ENCODE assay signal across 8 mouse cellular contexts in genomic region chr11:69340161-69341131, GRCm38 (mm10). TPM values are rescaled to one million over a fixed set of nuclear protein-coding genes. Genes with fewer than 3 reads are reported as not detected.
DNase-seq lines count a peak whose midpoint lies in the region; ATAC-seq and TF ChIP-seq lines count a peak whose summit lies in the region.

Gene Rnf227, plus strand, starts transcription at chr11:69340461.

- peak within 1 kb of the TSS; percentile 94 for H3K27ac ChIP-seq in forebrain, postnatal 0 days (ENCODE audit: low read depth, low read length)
- peak within 1 kb of the TSS; percentile 95 for H3K27ac ChIP-seq in layer of hippocampus, adult 2 months
- H3K27ac ChIP-seq in neural tube, embryonic 14.5 days (ENCODE audit: low read depth, low read length): peak within 1 kb of the TSS; percentile 91
- peak within 1 kb of the TSS; percentile 69 for H3K27ac ChIP-seq in stomach, postnatal 0 days (replicated peaks)

- TF ChIP-seq CTCF in E14TG2a.4 (conservative IDR thresholded peaks at IDR 0.05; ENCODE audit: low read length): no peak
- 0 out of 2 replicates have a peak, but pooled peaks have one; percentile 9 for TF ChIP-seq CTCF in forebrain, postnatal 0 days (IDR thresholded peaks at IDR 0.05; ENCODE audit: low read depth)
- no peak for TF ChIP-seq CTCF in layer of hippocampus, adult 2 months (conservative IDR thresholded peaks at IDR 0.05)
- no peak; the same call in 1 of the 2 replicates for TF ChIP-seq CTCF in stomach, postnatal 0 days (IDR thresholded peaks at IDR 0.05; ENCODE audit: low read depth)

- ATAC-seq in forebrain, postnatal 0 days: peak; percentile 94
- ATAC-seq in neural tube, embryonic 14.5 days (ENCODE audit: low read depth): peak; percentile 90
- peak; percentile 84 for ATAC-seq in stomach, postnatal 0 days (ENCODE audit: low FRiP score, low TSS enrichment)

- intact Hi-C loops in heart, postnatal 36 days (cut with DNase I): loop anchor here (2.0 kb wide), 1 partner anchor 24 kb away; no protein-coding TSS in a partner anchor

- peak within 1 kb of the TSS; percentile 95 for H3K4me2 ChIP-seq in forebrain, postnatal 0 days (ENCODE audit: low read depth)
- H3K4me2 ChIP-seq in neural tube, embryonic 14.5 days (ENCODE audit: low read depth, low read length): peak within 1 kb of the TSS; percentile 62
- H3K4me2 ChIP-seq in stomach, postnatal 0 days (replicated peaks; ENCODE audit: low read depth): peak within 1 kb of the TSS; percentile 74

- H3K9me3 ChIP-seq in E14TG2a.4 (ENCODE audit: low read length): peaks cover 10% of the 10 kb centered on the region
- no peaks in the 10 kb centered on the region for H3K9me3 ChIP-seq in forebrain, postnatal 0 days (ENCODE audit: low read length)
- H3K9me3 ChIP-seq in neural tube, embryonic 14.5 days (ENCODE audit: control insufficient read depth, low read length): no peaks in the 10 kb centered on the region
- no peaks in the 10 kb centered on the region for H3K9me3 ChIP-seq in stomach, postnatal 0 days (ENCODE audit: control insufficient read depth, low read length)

- DNase-seq in cerebellum, adult 8-10 months: peak; percentile 79
- peak; percentile 95 for DNase-seq in forebrain, postnatal 0 days
- peak; percentile 66 to 83 for DNase-seq in heart, postnatal 36 days
- DNase-seq in layer of hippocampus, adult 2 months (ENCODE audit: low spot score in 2 of 2): peak; percentile 61 to 72
- peak; percentile 54 to 56 for DNase-seq in lung, adult 18-20 months
- peak; percentile 69 for DNase-seq in stomach, postnatal 0 days (ENCODE audit: low spot score)

- 4% methylated on average over 98 of the region's 99 CpGs for WGBS in forebrain, postnatal 0 days
- WGBS in neural tube, embryonic 14.5 days: 1% methylated on average over 94 of the region's 99 CpGs
- WGBS in stomach, postnatal 0 days: 2% methylated on average over 85 of the region's 99 CpGs

- peaks cover 79% of the 10 kb centered on the region for H3K27me3 ChIP-seq in E14TG2a.4 (ENCODE audit: insufficient read depth, low read length)
- no peaks in the 10 kb centered on the region for H3K27me3 ChIP-seq in forebrain, postnatal 0 days (ENCODE audit: insufficient read depth, low read length)
- H3K27me3 ChIP-seq in neural tube, embryonic 14.5 days (ENCODE audit: control insufficient read depth, insufficient read depth, low read length): no peaks in the 10 kb centered on the region
- no peaks in the 10 kb centered on the region for H3K27me3 ChIP-seq in stomach, postnatal 0 days (ENCODE audit: control insufficient read depth, insufficient read depth, low read length)

- peak within 1 kb of the TSS; percentile 82 for H3K4me3 ChIP-seq in E14TG2a.4 (replicated peaks; ENCODE audit: low read length)
- H3K4me3 ChIP-seq in forebrain, postnatal 0 days (ENCODE audit: low read depth, low read length): peak within 1 kb of the TSS; percentile 75
- H3K4me3 ChIP-seq in layer of hippocampus, adult 2 months: peak within 1 kb of the TSS; percentile 62
- H3K4me3 ChIP-seq in neural tube, embryonic 14.5 days (ENCODE audit: low read depth, low read length): peak within 1 kb of the TSS; percentile 51
- peak within 1 kb of the TSS; percentile 51 for H3K4me3 ChIP-seq in stomach, postnatal 0 days (ENCODE audit: low read depth, low read length)

- H3K4me1 ChIP-seq in E14TG2a.4 (replicated peaks; ENCODE audit: low read depth, low read length): peaks cover 9% of the 10 kb centered on the region
- H3K4me1 ChIP-seq in forebrain, postnatal 0 days (ENCODE audit: insufficient read depth): peaks cover 7% of the 10 kb centered on the region; the same call in 1 of the 2 replicates
- peaks cover 16% of the 10 kb centered on the region for H3K4me1 ChIP-seq in neural tube, embryonic 14.5 days (ENCODE audit: control insufficient read depth, insufficient read depth, low read length)
- peaks cover 7% of the 10 kb centered on the region; the same call in 1 of the 2 replicates for H3K4me1 ChIP-seq in stomach, postnatal 0 days (replicated peaks; ENCODE audit: control insufficient read depth, insufficient read depth)

- peak within 1 kb of the TSS; percentile 83 for H3K9ac ChIP-seq in forebrain, postnatal 0 days
- H3K9ac ChIP-seq in neural tube, embryonic 14.5 days (replicated peaks; ENCODE audit: low read depth, low read length): peak within 1 kb of the TSS; percentile 69
- peak within 1 kb of the TSS; percentile 64 for H3K9ac ChIP-seq in stomach, postnatal 0 days (ENCODE audit: low read length)

- no peak for TF ChIP-seq EP300 in stomach, postnatal 0 days (optimal IDR thresholded peaks at IDR 0.05)

- H3K36me3 ChIP-seq in E14TG2a.4 (ENCODE audit: insufficient read depth, low read length): no peaks in the 10 kb centered on the region
- peaks cover 23% of the 10 kb centered on the region for H3K36me3 ChIP-seq in forebrain, postnatal 0 days (ENCODE audit: insufficient read depth)
- H3K36me3 ChIP-seq in neural tube, embryonic 14.5 days (ENCODE audit: control insufficient read depth, insufficient read depth, low read length): peaks cover 21% of the 10 kb centered on the region
- peaks cover 11% of the 10 kb centered on the region for H3K36me3 ChIP-seq in stomach, postnatal 0 days (ENCODE audit: control insufficient read depth, insufficient read depth, low read length)

RNA-seq across cellular contexts. Expression of gene Rnf227, which starts in this region (rescaled TPM):
- total RNA-seq in forebrain, postnatal 0 days (2014; rRNA removed): 190 and 225 TPM in 2 replicates
- 200 and 231 TPM in 2 replicates for polyA plus RNA-seq in forebrain, postnatal 0 days (2015; fragmentation: Nextera tagmentation; extraction: Ambion mirVana)
- under 1 TPM; 0.27 to 0.89 TPM for total RNA-seq in heart, postnatal 36 days (2021)
- 100 to 1,000 TPM; 110 to 117 TPM for total RNA-seq in layer of hippocampus, adult 2 months (2021)
- 213 and 260 TPM in 2 replicates for polyA plus RNA-seq in neural tube, embryonic 14.5 days (2014; fragmentation: Nextera tagmentation; extraction: Ambion mirVana)
- polyA plus RNA-seq in stomach, postnatal 0 days (2015; fragmentation: Nextera tagmentation; extraction: Ambion mirVana): 46.2 and 49.4 TPM in 2 replicates

Comparison
In these comparisons a context has a peak if more than half of its experiments do, and no peak if none do; other contexts are left out.
1. Peak in every context shown above with its lines: DNase-seq, ATAC-seq, H3K4me3 ChIP-seq and H3K27ac ChIP-seq.
2. RNA of gene Rnf227 (total RNA-seq): 190 to 225 TPM in forebrain, postnatal 0 days and 110 to 117 TPM in layer of hippocampus, adult 2 months; 0.27 to 0.89 TPM in heart, postnatal 36 days; every median in the first group is over 10 times any median in the second.
3. Peak in DNase-seq in heart, postnatal 36 days; RNA of the gene not detected or under 1 TPM.